Mouse (Mus musculus): ENCODE data around the gene Dagla.

- TF ChIP-seq CTCF (IDR thresholded peaks at IDR 0.05; ENCODE audit: insufficient read depth, low read depth, low read length) (no peak), POLR2A (IDR thresholded peaks at IDR 0.05; ENCODE audit: insufficient read depth, low read depth, low read length) (no peak)
Measured at GRCm38 (mm10) chr19:10274056-10274455, 30.6 kb downstream of the Dagla start.

All from olfactory bulb, adult 2 months (tissue).